Mouse (Mus musculus) G1E (cell line): Measurements from ENCODE around the gene Tspyl1.

Source experiments
- CTCF ChIP-seq: IDR thresholded peaks from 2 replicates; pipeline ENCODE4 v1.5.1; 2012; ENCODE audit warnings: low read depth, low read length, inconsistent platforms, mixed read lengths
- GATA1 ChIP-seq: IDR thresholded peaks from 2 replicates; pipeline ENCODE4 v1.6.1; 2012; ENCODE audit warnings: borderline replicate concordance, low read length, inconsistent platforms, mixed read lengths
- POLR2AphosphoS5 ChIP-seq: IDR thresholded peaks from 2 replicates; pipeline ENCODE4 v1.6.1; 2012; ENCODE audit warnings: low read depth, low read length, inconsistent platforms; ENCODE audit not compliant: insufficient replicate concordance
- TAL1 ChIP-seq: conservative IDR thresholded peaks from 2 replicates; pipeline ENCODE4 v1.6.1; 2012; ENCODE audit warnings: low read depth, low read length, inconsistent platforms, mixed read lengths

- no peak for TF ChIP-seq CTCF
- TF ChIP-seq GATA1, result no peak
- no peak for TF ChIP-seq TAL1
- no peak for TF ChIP-seq POLR2AphosphoS5
These were observed 32.4 kb upstream of the Tspyl1 start for GRCm38 (mm10) chr10:34249594-34249993.
